Mouse (Mus musculus): Measurements from ENCODE around the gene Fance.
"Not testable (repeated sequence)": the region's sequence is repeated elsewhere in the genome, so short reads cannot be mapped to it uniquely, and the experiment has no call there.

Fance gene

DNA sequence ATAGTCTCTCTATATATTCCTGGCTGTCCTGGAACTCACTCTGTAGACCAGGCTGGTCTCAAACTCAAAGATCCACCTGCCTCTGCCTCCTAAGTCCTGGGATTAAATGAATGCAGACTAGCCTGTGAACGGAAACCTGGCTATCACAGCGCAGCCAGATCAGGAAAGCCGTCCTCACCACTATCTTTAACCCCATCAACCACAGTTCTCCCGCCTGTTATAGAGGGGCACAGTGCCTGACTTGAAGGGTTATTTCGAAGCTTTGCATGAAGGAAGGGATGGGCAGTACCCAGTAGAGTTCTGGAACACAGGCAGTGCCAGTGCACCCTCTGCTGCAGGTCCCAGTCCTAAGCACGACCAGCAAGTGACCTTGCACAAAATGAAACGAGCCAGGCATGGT is 22.0 kb upstream of the Fance start:
- DNase-seq (ENCODE audit: low spot score) = no peak

DNA sequence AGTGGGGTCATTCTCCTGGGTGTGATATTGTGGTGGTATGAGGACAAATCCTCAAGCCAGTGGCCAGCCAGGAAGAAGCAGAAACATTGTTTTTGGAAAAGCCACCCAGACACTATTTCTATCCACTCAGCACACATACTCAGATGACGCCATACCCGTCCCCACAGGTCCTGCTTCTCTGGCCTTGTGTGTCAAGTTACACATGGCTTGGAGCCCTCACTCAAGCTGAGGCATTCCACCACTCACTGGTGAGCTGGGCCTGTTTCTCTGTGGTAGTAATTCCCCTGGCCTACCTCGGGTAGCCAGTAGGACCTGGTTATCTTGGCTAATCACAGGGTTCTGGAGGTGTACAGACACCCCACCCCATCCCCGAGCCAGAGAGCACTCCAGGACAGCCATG is 19.6 kb upstream of the Fance start:
- no peak for DNase-seq (ENCODE audit: low spot score)

DNA sequence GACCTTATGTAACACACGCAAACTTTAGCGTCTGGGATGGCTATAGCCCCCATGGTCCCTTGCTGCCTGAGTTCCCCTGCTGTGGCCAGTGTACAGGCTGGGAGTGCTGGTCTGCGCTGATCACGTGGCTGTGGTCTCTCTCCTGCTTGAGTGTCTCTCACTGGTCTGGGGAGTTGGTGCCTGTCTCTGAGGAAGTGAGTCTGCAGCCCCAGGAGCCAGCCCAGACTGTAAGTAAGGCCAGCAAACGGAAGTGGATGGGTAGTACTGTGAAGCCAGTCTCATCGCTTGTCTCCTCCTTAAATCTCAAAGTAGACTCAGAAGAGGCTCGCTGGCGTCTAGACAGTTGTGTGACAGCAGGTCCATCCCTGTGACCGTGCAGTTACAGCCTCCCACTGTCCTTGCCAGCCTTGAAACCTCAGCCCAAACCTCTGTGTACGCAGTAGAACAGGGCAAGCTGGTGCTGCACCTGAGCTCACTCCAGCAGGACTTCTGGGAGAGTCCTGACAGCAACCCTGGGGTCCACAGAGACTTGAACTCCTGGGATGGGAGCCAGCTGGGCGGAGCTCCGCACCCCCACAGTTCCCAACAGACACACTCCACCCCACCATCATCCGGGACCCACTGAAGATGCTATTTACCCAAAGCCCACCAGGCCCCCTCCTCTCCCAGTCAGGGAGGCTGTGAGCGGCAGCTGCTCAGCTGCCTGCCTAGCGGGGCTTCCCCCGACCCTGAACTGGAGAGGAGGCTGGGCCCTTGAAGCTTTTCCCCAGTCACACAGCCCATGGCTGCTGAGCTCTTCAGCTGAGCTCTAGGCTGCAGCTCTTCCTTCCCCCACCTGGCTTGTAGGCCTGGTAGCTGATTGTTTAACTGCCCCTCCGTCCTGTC is 18.6 kb upstream of the Fance start:
- DNase-seq (ENCODE audit: low spot score) = no peak

DNA sequence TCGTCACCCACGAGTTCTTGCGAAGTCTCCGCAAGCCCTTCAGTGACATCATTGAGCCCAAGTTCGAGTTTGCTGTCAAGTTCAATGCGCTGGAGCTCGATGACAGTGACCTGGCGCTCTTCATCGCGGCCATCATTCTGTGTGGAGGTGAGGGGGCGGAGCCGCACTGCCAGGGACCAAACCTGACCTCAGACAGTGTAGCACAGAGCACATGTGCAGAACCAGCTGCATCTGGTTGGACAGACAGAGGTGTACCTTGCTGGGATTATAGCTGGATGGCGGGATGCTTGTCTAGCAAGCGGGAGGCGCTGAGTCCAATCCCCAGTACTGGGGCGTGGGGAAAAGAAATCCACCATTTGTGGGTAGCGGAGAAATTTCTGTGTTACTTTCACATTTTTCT is 14.4 kb upstream of the Fance start:
- no peak for DNase-seq (ENCODE audit: low spot score)

DNA sequence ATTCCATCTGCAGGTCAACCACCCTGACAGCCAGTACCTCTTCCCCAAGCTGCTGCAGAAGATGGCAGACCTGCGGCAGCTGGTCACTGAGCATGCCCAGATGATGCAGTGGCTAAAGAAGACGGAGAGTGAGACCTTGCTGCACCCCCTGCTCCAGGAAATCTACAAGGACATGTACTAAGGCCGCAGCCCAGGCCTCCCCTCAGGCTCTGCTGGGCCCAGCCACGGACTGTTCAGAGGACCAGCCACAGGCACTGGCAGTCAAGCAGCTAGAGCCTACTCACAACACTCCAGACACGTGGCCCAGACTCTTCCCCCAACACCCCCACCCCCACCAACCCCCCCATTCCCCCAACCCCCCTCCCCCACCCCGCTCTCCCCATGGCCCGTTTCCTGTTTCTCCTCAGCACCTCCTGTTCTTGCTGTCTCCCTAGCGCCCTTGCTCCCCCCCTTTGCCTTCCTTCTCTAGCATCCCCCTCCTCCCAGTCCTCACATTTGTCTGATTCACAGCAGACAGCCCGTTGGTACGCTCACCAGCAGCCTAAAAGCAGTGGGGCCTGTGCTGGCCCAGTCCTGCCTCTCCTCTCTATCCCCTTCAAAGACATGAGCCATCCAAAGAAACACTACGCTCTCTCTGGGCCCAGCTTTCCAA is 13.5 kb upstream of the Fance start:
- DNase-seq (ENCODE audit: low spot score) = no peak

DNA sequence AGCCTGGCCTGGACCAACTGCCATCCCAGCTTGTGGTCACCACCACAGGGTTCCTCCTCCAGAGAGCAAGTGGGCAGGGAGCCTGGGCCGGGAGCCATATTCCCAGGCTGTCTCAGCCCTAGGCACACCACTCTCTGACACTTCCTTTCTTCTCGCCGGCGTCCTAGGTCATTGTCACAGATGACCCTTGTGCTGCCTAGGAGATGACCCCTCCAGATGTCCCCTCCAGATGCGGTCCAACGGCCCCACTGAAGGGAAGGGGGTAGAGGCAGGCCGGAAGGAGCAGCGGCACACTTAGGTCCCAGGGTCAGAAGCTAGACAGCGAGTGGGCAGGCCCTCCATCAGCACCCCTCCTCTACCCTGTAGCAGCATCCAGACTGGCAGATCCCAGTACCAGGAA is 13.0 kb upstream of the Fance start:
- no peak for DNase-seq (ENCODE audit: low spot score)

DNA sequence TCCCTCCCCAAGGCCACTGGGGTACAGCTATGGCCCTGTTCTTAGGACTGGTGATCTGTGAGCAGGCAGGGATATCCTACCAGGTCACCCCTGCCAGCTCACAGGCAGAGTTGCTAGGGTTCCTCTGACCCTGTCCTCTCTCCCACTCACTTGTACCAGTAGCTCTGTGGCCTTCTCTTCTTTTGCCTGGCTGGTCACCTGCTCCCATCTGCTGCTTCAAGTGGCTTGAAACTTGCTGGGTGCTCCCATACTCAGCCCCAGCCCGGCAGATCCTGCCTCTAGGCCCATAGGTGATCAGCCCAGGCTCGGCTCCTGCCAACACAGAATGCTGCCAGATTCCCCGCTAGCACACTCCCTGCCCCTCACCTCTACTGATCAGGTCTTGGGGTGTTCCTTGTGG is 12.5 kb upstream of the Fance start:
- no peak for DNase-seq (ENCODE audit: low spot score)

DNA sequence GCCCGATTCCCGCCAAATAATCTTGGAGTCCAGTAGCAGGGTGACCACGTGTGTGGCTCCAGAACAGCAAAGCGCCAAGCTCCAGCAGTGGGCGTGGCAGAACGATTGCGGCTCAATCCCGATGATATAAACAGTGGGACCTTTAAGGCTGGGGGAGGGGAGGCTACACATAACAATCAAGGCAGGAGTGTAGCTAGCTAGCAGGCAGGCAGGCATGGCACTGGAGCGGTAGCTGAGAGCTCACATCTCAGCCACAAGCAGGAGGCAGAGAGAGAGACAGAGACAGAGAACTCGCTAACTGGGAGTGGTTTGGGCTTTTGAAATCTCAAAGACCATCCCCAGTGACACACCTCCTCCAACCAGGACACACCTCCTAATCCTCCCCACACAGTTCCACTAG is 8.1 kb upstream of the Fance start:
- no peak for DNase-seq (ENCODE audit: low spot score)

DNA sequence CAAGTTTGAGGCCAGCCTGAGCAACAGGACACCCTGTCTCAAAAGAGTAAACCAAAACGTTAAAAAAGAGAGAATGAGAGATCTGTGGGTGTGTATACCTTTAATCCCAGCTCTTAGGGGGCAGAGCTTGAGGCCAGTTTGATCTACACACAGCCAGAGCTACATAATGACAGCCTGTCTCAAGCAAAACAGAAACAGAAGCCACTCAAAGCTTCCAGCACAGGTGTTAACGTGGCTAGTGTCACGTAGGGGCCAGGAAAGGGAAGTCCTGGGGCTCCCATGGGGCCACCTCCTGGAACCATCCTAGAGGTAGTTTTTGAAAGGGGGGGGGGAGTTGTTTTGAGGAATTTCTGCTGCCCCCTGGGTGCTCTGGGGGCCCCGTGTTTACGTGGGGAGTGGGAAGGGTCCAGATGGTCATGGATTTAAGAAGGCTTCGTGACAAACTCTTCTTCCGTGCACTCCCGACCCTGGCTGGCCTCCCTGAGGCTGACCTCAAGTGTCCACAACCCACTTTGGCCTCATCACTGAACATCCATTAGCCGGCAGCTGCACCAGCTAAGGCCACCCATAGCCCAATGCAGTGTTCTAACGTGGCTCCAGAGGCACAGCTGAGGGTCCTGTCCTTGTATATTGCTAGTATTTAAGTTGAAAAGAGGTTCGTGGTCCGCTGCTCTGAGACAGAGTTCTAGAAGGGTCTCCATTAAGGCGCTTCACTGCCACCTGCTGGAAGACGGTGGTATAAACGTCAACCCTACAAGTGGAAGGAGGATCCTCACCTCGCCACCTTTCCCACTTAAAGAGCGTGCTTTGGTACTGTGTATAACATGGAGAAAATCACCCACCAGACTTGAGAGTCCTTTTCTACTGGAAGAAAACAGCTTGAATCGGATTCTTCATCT is 4.8 kb upstream of the Fance start:
- DNase-seq (ENCODE audit: low spot score) = peak; percentile 96

DNA sequence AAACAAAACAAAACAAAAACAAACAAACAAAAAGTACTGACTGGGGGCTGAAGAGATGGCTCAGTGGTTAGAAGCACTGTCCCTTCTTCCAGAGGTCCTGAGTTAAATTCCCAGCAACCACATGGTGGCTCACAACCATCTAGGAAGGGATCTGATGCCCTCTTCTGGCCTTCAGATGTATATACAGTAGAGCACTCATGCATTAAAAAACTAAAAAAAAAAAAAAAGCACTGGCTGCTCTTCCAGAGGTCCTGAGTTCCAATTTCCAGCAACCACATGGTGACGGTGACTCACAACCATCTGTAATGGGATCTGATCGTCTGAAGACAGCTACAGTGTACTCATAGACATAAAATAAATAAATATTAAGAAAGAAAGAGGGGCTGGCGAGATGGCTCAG is 2.5 kb upstream of the Fance start:
- no peak for DNase-seq (ENCODE audit: low spot score)

DNA sequence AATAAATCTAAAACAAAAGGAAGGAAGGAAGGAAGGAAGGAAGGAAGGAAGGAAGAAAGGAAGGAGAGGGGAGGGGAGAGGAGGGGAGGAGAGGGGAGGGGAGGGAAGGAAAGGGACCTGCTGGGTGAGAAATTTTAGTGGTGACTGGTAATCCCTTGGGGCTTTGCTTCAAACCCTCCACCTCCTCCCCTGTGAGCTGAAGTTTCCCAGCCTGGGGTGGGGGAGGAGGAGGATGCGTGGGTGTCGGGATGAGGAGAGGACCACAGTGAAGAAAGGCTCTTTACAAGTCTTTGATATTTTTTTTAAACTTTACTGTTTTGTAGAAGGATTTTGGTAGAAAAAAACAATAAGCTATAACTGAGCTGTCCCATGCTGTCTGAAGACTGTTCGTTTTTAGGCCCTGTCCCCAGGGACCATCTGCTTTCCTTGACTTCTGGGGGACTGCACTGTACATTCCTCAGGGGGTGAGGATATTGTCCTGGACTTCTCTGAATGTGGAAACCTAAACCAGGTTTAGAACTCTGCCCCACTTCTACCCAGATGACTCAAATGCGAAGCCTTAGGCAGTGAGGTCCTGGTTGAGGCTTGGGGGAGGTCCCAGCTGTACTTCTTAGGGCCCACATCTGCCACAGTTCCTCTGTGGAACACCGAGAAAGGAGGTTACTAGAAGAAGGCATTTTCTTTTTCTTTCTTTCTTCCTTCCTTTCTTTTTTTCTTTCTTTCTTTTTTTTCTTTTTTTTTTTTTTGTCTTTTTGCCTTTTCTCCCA is 1.8 kb upstream of the Fance start:
- DNase-seq (ENCODE audit: low spot score) = no peak

DNA sequence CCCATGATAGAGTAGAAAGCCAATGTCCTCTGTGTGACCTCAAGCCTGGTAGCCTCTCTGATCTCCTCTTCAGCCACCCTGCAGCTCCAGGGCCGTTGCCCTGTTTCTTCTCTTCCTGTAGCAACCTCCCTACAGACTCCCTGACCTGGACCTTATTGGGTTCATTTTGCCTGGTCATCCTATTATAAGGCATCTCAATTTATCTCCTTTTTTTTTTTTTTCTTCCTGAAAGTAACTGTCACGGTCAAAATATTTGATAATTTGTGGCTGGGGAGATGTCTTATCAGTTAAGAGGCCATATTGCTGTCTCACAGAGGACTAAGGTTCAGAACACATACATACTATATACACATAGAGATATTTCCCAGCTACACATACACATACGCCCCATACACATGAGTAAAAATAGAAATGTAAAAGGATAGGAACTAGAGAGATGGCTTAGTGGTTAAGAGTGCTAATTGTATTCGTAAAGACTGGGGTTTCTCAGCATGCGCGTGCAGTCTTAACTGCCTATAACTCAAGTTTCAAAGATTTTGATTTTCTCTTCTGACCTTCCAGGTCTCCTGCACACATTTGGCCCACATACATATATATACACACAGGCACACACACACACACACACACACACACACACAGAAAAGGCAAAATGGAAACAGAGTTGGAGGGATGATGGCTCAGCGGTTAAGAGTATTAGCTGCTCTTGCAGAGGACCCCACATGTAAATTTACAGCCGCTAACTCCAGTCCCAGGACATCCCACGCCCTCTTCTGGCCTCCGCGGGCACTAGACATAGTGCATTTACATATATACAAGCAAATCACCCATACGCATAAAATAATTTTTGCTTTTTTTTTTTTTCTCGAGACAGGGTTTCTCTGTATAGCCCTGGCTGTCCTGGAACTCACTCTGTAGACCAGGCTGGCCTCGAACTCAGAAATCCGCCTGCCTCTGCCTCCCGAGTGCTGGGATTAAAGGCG is 797 bp upstream of the Fance start:
- no peak for DNase-seq (ENCODE audit: low spot score)

DNA sequence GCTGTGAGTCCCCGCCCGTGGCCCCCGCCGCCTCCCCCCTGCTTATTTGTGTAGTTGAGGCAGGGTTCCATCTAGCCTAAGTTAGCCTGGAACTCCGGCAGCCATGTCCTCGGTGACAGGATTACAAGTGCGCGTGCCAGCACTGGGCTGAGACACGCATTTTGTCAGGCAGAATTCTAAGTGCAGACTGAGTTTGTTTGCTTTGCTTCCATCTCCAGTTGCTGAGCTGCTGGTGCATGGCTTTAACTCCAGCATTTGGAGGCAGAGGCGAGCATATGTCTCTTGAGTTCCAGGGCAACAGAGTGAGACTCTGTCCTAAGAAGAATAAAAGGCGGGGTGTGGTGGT is 534 bp downstream of the Fance start:
- no peak for DNase-seq (ENCODE audit: low spot score)

DNA sequence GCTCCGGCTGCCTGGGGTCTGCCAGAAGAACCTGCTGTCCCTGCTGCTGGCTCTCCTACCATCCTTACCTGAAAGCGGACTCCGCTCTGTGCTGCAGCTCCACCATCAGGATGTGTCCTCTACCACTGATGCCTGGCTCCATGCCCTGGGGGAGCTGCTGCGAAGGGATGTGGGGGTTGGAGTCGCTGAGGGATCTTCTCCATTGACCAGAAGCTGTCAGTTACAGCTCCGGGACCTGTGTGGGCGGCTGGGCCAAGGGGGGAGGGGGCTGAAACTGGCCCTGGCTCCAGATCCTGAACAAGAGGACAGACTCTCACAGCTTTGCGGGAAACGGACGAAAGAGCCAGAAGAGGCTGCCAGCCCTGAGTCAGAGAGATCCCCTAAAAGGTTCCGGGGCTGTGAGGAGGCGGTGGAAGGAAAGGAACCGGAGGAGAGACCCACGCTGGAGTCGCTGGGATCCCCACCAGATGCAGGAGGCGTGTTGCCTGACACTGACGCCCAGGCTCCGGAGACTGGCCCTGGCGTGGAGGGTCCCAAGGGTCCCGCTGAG is 2.4 kb downstream of the Fance start:
- DNase-seq (ENCODE audit: low spot score) = no peak

DNA sequence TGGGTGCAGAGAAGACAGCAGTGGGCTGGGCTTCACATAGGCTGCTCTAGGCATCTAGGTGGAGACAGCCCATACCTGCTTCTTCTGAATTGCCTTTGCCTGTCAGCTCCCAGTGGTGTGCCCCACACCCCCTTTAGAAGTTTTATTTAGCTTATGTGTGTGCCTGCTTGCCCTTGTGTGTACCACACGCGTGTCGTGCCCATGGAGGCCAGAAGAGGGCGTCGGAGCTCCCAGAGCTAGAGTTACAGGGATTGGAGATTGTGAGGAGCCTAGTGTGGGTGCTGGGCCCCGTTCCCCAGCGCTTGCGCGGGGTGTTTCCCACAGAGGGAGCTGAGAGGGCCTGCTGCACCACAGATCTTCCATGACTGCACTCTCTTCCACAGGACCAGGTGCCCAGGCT is 3.2 kb downstream of the Fance start:
- DNase-seq (ENCODE audit: low spot score) = no peak

DNA sequence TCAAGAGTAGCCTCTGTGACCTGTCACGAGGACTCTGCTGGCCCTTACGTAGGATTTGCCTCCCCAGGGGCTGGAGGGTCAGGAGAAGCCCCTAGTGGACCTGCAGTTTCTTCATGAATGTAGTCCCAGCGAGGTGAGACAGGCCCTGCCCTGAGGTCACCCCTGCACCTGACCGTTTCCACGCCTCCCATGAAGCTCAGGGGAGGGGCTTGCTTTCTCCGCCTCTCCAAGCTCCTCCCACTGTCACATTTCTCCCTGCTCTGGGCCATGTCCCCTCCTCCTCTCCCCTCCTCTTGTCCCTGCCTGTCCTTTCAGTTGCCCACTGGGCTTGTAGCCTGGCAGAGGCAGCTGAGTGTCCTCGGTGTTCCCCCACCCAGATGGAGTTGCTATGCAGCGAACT is 3.8 kb downstream of the Fance start:
- no peak for DNase-seq (ENCODE audit: low spot score)

DNA sequence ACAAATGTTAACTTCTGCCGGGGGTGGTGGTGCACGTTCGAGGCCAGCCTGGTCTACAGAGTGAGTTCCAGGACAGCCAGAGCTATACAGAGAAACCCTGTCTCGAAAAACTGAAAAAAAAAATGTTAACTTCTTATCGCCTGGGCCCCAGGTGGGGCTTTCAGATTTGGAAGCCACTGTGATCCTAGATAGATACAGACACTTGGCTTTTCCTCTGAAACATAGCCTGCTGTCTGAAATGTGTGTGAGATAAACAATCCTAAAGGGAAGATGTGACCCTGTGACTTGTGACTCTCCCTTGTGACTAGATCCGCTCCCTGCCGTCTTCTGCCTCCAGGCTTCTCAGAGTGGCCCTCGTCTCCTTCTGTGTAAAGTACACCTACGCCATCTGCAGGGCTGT is 4.4 kb downstream of the Fance start:
- no peak for DNase-seq (ENCODE audit: low spot score)

DNA sequence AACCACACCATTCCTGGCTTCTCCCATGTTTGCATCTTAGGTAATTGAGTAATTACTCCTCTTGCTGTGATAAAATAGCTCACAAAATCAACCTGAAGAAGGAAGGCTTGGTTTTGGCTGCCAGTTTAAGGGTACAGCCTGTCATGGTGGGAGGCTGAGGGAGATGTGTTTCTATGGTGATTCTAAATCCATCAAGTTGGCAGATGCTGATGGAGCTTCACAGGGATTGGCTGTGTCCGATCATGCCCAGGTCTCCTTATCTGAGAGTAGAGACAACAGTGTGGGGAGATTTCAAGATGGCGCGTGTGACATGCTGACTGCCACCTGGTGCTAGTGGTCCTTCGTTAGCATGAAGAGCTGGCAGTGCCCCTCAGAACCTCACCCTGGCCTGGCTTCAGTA is 8.4 kb downstream of the Fance start:
- DNase-seq (ENCODE audit: low spot score) = no peak

DNA sequence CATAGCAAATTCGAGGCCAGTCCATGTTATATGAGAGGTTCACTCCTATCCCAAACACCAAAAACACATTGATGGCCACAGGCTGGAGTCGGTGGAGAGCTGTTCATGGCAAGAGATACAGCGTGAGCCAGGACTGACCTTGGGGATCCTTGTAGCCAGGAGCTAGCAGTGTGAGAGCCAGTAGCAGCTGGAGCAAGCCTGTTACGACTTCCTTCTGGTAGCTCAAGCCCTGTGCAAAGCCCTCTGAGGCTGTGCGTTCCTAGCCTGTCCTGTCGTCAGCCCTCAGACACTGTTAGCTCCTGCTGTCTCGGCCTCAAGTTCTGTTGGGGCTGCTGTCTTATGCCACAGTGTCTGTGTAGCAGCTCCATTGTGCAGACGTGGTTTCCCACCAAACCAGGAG is 10.5 kb downstream of the Fance start:
- DNase-seq (ENCODE audit: low spot score) = no peak

DNA sequence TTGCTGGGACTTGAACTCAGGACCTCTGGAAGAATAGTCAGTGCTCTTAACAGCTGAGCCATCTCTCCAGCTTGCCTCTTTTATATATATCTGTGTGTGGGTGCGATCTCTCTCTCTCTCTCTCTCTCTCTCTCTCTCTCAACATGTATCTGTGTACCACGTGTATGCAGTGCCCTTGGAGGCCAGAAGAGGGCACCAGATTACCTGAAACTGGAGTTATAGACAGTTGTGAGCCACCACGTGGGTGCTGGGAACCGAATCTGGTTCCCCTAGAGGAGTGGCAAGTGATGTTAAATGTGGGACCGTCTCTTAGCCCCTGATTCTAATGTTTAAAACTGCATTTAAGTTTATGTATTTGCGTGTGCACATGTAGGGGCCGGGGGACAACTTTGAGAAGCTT is 11.1 kb downstream of the Fance start:
- DNase-seq (ENCODE audit: low spot score) = not testable (repeated sequence)

DNA sequence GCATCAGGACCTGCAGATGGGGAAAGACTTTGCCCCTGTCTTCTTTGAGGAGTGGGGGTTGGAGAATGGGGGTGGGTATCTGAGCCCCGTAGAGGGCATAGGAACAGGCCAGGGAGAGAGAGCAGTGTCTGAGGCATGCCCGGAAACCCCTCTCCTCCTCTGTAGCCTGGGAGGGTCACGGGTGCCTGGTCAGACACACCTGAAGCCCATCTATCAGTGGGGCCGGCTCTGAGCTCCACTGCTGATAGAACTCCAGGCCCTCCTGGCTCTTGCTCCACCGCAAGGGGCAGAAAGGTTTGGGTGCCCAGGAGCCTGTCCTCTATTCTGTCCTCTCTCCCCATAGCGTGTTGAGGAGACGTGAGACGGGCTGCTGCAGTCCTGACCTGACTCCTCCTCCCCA is 12.4 kb downstream of the Fance start:
- DNase-seq (ENCODE audit: low spot score) = no peak
